Comparison of ENCODE assay signal across 8 mouse cellular contexts in the genomic region with DNA sequence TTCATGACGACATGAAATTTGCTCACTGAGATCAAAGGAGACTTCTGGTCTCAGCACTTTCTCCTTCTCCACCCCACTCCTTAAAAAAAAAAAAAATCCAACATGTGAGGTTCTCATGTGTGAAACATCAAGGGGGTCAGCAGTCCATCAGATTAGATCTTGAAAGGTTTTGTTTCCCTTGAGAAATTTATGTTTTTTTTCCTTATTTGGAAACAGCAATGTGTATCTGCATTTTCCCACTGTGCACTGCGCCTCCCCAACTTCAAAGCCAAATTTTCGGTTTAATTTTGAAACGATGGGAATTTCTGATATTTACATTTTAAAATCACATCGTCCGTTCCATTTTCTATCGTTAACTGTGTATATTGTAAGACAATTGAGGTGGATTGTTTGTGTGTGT. TPM values are rescaled to one million over a fixed set of nuclear protein-coding genes. Genes with fewer than 3 reads are reported as not detected.
A peak's percentile ranks its signal among the peaks of the same experiment; 100 is the strongest.
DNase-seq lines count a peak whose midpoint lies in the region; ATAC-seq and TF ChIP-seq lines count a peak whose summit lies in the region.

No protein-coding gene starts in this region.

- WGBS in hindbrain, embryonic 14.5 days: 5% methylated on average over 7 of the region's 7 CpGs
- WGBS in midbrain, embryonic 16.5 days: 2% methylated on average over 7 of the region's 7 CpGs

- no peak for ATAC-seq in hindbrain, embryonic 14.5 days (ENCODE audit: low FRiP score)
- no peak for ATAC-seq in midbrain, embryonic 16.5 days

- H3K4me1 ChIP-seq in cortical plate, adult 2 months (ENCODE audit: control insufficient read depth, insufficient read depth, low read length): peaks cover 4% of the 10 kb centered on the region; the same call in 1 of the 2 replicates
- H3K4me1 ChIP-seq in hindbrain, embryonic 14.5 days (replicated peaks; ENCODE audit: control insufficient read depth, insufficient read depth, low read length): peaks cover 11% of the 10 kb centered on the region
- H3K4me1 ChIP-seq in midbrain, embryonic 16.5 days (ENCODE audit: control insufficient read depth, insufficient read depth, low read length): peaks cover 21% of the 10 kb centered on the region

- peak overlapping the region; percentile 91 for H3K27ac ChIP-seq in left cerebral cortex, adult 2 months
- no peak overlapping the region for H3K27ac ChIP-seq in cortical plate, adult 2 months (ENCODE audit: insufficient read depth, low read length)
- peak overlapping the region; percentile 98 for H3K27ac ChIP-seq in hindbrain, embryonic 14.5 days
- peak overlapping the region; percentile 97 for H3K27ac ChIP-seq in midbrain, embryonic 16.5 days (ENCODE audit: low read length)

- H3K36me3 ChIP-seq in hindbrain, embryonic 14.5 days (replicated peaks; ENCODE audit: control insufficient read depth, insufficient read depth): no peaks in the 10 kb centered on the region
- H3K36me3 ChIP-seq in midbrain, embryonic 16.5 days (ENCODE audit: control insufficient read depth, insufficient read depth, low read length): no peaks in the 10 kb centered on the region

- intact Hi-C loops in left cerebral cortex, adult 2 months (cut with DNase I): loop anchor here (5.0 kb wide), 4 partner anchors 107 to 497 kb away; a partner anchor contains a TSS
- intact Hi-C loops in left cerebral cortex, postnatal 36 days (cut with DNase I): loop anchor here (5.0 to 10.0 kb wide), 2 partner anchors 494 to 632 kb away; a partner anchor contains a TSS

- peak overlapping the region; percentile 88 for H3K4me3 ChIP-seq in left cerebral cortex, adult 2 months
- peak overlapping the region; percentile 82; the same call in 1 of the 2 replicates for H3K4me3 ChIP-seq in cortical plate, adult 2 months (ENCODE audit: insufficient read depth, low read length)
- H3K4me3 ChIP-seq in hindbrain, embryonic 14.5 days (replicated peaks; ENCODE audit: low read length): peak overlapping the region; percentile 99
- H3K4me3 ChIP-seq in midbrain, embryonic 16.5 days (ENCODE audit: low read depth, low read length): peak overlapping the region; percentile 98

- no peak for DNase-seq in left cerebral cortex, adult 2 months (ENCODE audit: extremely low spot score in 1 of 2, low spot score in 2 of 2)
- no peak for DNase-seq in left cerebral cortex, postnatal 36 days (ENCODE audit: low spot score in 2 of 2)
- DNase-seq in hindbrain, embryonic 14.5 days (ENCODE audit: low spot score): peak; percentile 70
- DNase-seq in layer of hippocampus, adult 11-12 months (ENCODE audit: low spot score): no peak
- DNase-seq in layer of hippocampus, postnatal 10 days (ENCODE audit: low spot score in 2 of 2): no peak
- DNase-seq in adrenal gland, postnatal 25 days: no peak

- H3K4me2 ChIP-seq in hindbrain, embryonic 14.5 days (replicated peaks): peak overlapping the region; percentile 62
- H3K4me2 ChIP-seq in midbrain, embryonic 16.5 days (ENCODE audit: low read length): peak overlapping the region; percentile 49

- no peak for TF ChIP-seq POLR2A in cortical plate, adult 2 months (IDR thresholded peaks at IDR 0.05; ENCODE audit: extremely low read depth, insufficient read depth, low read length)

- H3K9me3 ChIP-seq in hindbrain, embryonic 14.5 days (ENCODE audit: control insufficient read depth, low read length): no peaks in the 10 kb centered on the region
- H3K9me3 ChIP-seq in midbrain, embryonic 16.5 days (replicated peaks; ENCODE audit: control insufficient read depth, low read length, poor library complexity, severe bottlenecking): no peaks in the 10 kb centered on the region

- peak overlapping the region; percentile 97 for H3K9ac ChIP-seq in hindbrain, embryonic 14.5 days
- H3K9ac ChIP-seq in midbrain, embryonic 16.5 days (ENCODE audit: low read depth, low read length): peak overlapping the region; percentile 74

- no peaks in the 10 kb centered on the region for H3K27me3 ChIP-seq in hindbrain, embryonic 14.5 days (ENCODE audit: control insufficient read depth, insufficient read depth, low read length)
- H3K27me3 ChIP-seq in midbrain, embryonic 16.5 days (ENCODE audit: control insufficient read depth, insufficient read depth, low read depth, low read length): no peaks in the 10 kb centered on the region

- TF ChIP-seq CTCF in left cerebral cortex, adult 2 months (IDR thresholded peaks at IDR 0.05): no peak
- no peak for TF ChIP-seq CTCF in cortical plate, adult 2 months (IDR thresholded peaks at IDR 0.05; ENCODE audit: extremely low read depth, insufficient read depth, low read length)

RNA-seq across cellular contexts. Expression of a gene that starts 1.0 kb away (rescaled TPM):
- total RNA-seq in left cerebral cortex, adult 2 months (2021): 10 to 100 TPM; 87.2 to 91.9 TPM
- 10 to 100 TPM; 98.0 to 99.2 TPM for total RNA-seq in left cerebral cortex, postnatal 36 days (2021)
- polyA plus RNA-seq in cortical plate, adult 2 months (2012; rRNA removed): 58.0 and 67.4 TPM in 2 replicates
- 51.1 and 63.1 TPM in 2 replicates for polyA plus RNA-seq in hindbrain, embryonic 14.5 days (2014; fragmentation: Nextera tagmentation; extraction: Ambion mirVana)
- 41.7 and 42.1 TPM in 2 replicates for polyA plus RNA-seq in midbrain, embryonic 16.5 days (2015; fragmentation: Nextera tagmentation; extraction: Ambion mirVana)
- total RNA-seq in layer of hippocampus, postnatal 10 days (2021): 100 to 1,000 TPM; 132 to 157 TPM
- total RNA-seq in adrenal gland, postnatal 25 days (2021): 58.5 and 86.2 TPM in 2 replicates

RNA-seq across cellular contexts. Expression of a gene that starts 9.9 kb away (rescaled TPM):
- total RNA-seq in left cerebral cortex, adult 2 months (2021): 10 to 100 TPM; 23.6 to 28.7 TPM
- total RNA-seq in left cerebral cortex, postnatal 36 days (2021): 10 to 100 TPM; 24.9 to 26.3 TPM
- polyA plus RNA-seq in cortical plate, adult 2 months (2012; rRNA removed): 24.3 and 24.9 TPM in 2 replicates
- polyA plus RNA-seq in hindbrain, embryonic 14.5 days (2014; fragmentation: Nextera tagmentation; extraction: Ambion mirVana): 62.5 and 65.3 TPM in 2 replicates
- 66.8 and 72.4 TPM in 2 replicates for polyA plus RNA-seq in midbrain, embryonic 16.5 days (2015; fragmentation: Nextera tagmentation; extraction: Ambion mirVana)
- 10 to 100 TPM; 27.4 to 27.6 TPM for total RNA-seq in layer of hippocampus, postnatal 10 days (2021)
- 17.7 and 20.0 TPM in 2 replicates for total RNA-seq in adrenal gland, postnatal 25 days (2021)
